Mouse (Mus musculus): ENCODE results near the gene Sema5a. TPM values are rescaled to one million over a fixed set of nuclear protein-coding genes. Genes with fewer than 3 reads are reported as not detected.

Sema5a gene
- polyA plus RNA-seq, 1 experiment from 2014 or later = 15.7 TPM

- 34% methylated on average over 3 of the region's 3 CpGs for WGBS
- H3K27me3 ChIP-seq (ENCODE audit: control insufficient read depth, insufficient read depth, low read length) = no peaks in the 10 kb centered on the region
Observed at GRCm38 (mm10) chr15:32637879-32638278, 393.3 kb downstream of the Sema5a start.

GRCm38 (mm10) chr15:32647061-32647687 lies 402.6 kb downstream of the Sema5a start:
- Histone ChIP-seq H3K4me2 (ENCODE audit: low read depth, low read length) (no peak overlapping the region), H3K9me3 (ENCODE audit: control insufficient read depth, low read length) (no peaks in the 10 kb centered on the region), H3K36me3 (ENCODE audit: control insufficient read depth, insufficient read depth, low read length) (no peaks in the 10 kb centered on the region), H3K4me1 (ENCODE audit: control insufficient read depth, insufficient read depth, low read length) (no peaks in the 10 kb centered on the region), H3K27ac (ENCODE audit: low read depth, low read length) (no peak overlapping the region), H3K4me3 (ENCODE audit: low read depth, low read length) (no peak overlapping the region), H3K27me3 (ENCODE audit: control insufficient read depth, insufficient read depth, low read length) (no peaks in the 10 kb centered on the region), H3K9ac (replicated peaks; ENCODE audit: low read depth, low read length) (no peak overlapping the region)
- 64% methylated on average over 1 of the region's 1 CpGs for WGBS
- no peak for ATAC-seq (ENCODE audit: low read depth)

More at GRCm38 (mm10) chr15:32637879-32638278, 393.3 kb downstream of the Sema5a start:
- Histone ChIP-seq H3K4me3 (ENCODE audit: low read depth, low read length) (no peak overlapping the region), H3K4me1 (ENCODE audit: control insufficient read depth, insufficient read depth, low read length) (no peaks in the 10 kb centered on the region), H3K9ac (replicated peaks; ENCODE audit: low read depth, low read length) (no peak overlapping the region), H3K27ac (ENCODE audit: low read depth, low read length) (no peak overlapping the region), H3K36me3 (ENCODE audit: control insufficient read depth, insufficient read depth, low read length) (no peaks in the 10 kb centered on the region), H3K4me2 (ENCODE audit: low read depth, low read length) (no peak overlapping the region), H3K9me3 (ENCODE audit: control insufficient read depth, low read length) (no peaks in the 10 kb centered on the region)
- peak; percentile 60; the same call in 1 of the 2 replicates for ATAC-seq (ENCODE audit: low read depth)

GRCm38 (mm10) chr15:32654046-32654445 lies 409.4 kb downstream of the Sema5a start:
- Histone ChIP-seq H3K9ac (replicated peaks; ENCODE audit: low read depth, low read length) (no peak overlapping the region), H3K36me3 (ENCODE audit: control insufficient read depth, insufficient read depth, low read length) (no peaks in the 10 kb centered on the region), H3K27me3 (ENCODE audit: control insufficient read depth, insufficient read depth, low read length) (no peaks in the 10 kb centered on the region), H3K4me2 (ENCODE audit: low read depth, low read length) (no peak overlapping the region), H3K4me1 (ENCODE audit: control insufficient read depth, insufficient read depth, low read length) (no peaks in the 10 kb centered on the region), H3K4me3 (ENCODE audit: low read depth, low read length) (no peak overlapping the region), H3K9me3 (ENCODE audit: control insufficient read depth, low read length) (no peaks in the 10 kb centered on the region), H3K27ac (ENCODE audit: low read depth, low read length) (no peak overlapping the region)
- no peak for ATAC-seq (ENCODE audit: low read depth)
- WGBS = 84% methylated on average over 3 of the region's 3 CpGs

- no peaks in the 10 kb centered on the region for H3K4me1 ChIP-seq (ENCODE audit: control insufficient read depth, insufficient read depth, low read length)
- H3K4me2 ChIP-seq (ENCODE audit: low read depth, low read length) = no peak overlapping the region
- H3K27me3 ChIP-seq (ENCODE audit: control insufficient read depth, insufficient read depth, low read length) = no peaks in the 10 kb centered on the region
- WGBS = 81% methylated on average over 4 of the region's 4 CpGs
- no peaks in the 10 kb centered on the region for H3K9me3 ChIP-seq (ENCODE audit: control insufficient read depth, low read length)
- H3K27ac ChIP-seq (ENCODE audit: low read depth, low read length) = no peak overlapping the region
- H3K4me3 ChIP-seq (ENCODE audit: low read depth, low read length) = no peak overlapping the region
- no peak overlapping the region for H3K9ac ChIP-seq (replicated peaks; ENCODE audit: low read depth, low read length)
- no peaks in the 10 kb centered on the region for H3K36me3 ChIP-seq (ENCODE audit: control insufficient read depth, insufficient read depth, low read length)
- no peak for ATAC-seq (ENCODE audit: low read depth)
Observed at GRCm38 (mm10) chr15:32656017-32656416, 411.4 kb downstream of the Sema5a start.

- Histone ChIP-seq H3K27ac (ENCODE audit: low read depth, low read length) (no peak overlapping the region), H3K36me3 (ENCODE audit: control insufficient read depth, insufficient read depth, low read length) (no peaks in the 10 kb centered on the region), H3K4me1 (ENCODE audit: control insufficient read depth, insufficient read depth, low read length) (no peaks in the 10 kb centered on the region), H3K4me2 (ENCODE audit: low read depth, low read length) (no peak overlapping the region), H3K9ac (replicated peaks; ENCODE audit: low read depth, low read length) (no peak overlapping the region), H3K4me3 (ENCODE audit: low read depth, low read length) (no peak overlapping the region), H3K9me3 (ENCODE audit: control insufficient read depth, low read length) (no peaks in the 10 kb centered on the region), H3K27me3 (ENCODE audit: control insufficient read depth, insufficient read depth, low read length) (no peaks in the 10 kb centered on the region)
- 86% methylated on average over 1 of the region's 1 CpGs for WGBS
- no peak for ATAC-seq (ENCODE audit: low read depth)
Observed at GRCm38 (mm10) chr15:32676446-32676845, 431.8 kb downstream of the Sema5a start.

- no peak overlapping the region for H3K9ac ChIP-seq (replicated peaks; ENCODE audit: low read depth, low read length)
- WGBS = 78% methylated on average over 4 of the region's 4 CpGs
- H3K27ac ChIP-seq (ENCODE audit: low read depth, low read length) = no peak overlapping the region
- H3K4me1 ChIP-seq (ENCODE audit: control insufficient read depth, insufficient read depth, low read length) = no peaks in the 10 kb centered on the region
- no peaks in the 10 kb centered on the region for H3K9me3 ChIP-seq (ENCODE audit: control insufficient read depth, low read length)
- ATAC-seq (ENCODE audit: low read depth) = no peak
- no peak overlapping the region for H3K4me3 ChIP-seq (ENCODE audit: low read depth, low read length)
- no peak overlapping the region for H3K4me2 ChIP-seq (ENCODE audit: low read depth, low read length)
- H3K36me3 ChIP-seq (ENCODE audit: control insufficient read depth, insufficient read depth, low read length) = no peaks in the 10 kb centered on the region
- H3K27me3 ChIP-seq (ENCODE audit: control insufficient read depth, insufficient read depth, low read length) = no peaks in the 10 kb centered on the region
Observed at GRCm38 (mm10) chr15:32685152-32685551, 440.5 kb downstream of the Sema5a start.

GRCm38 (mm10) chr15:32691021-32691420 lies 446.4 kb downstream of the Sema5a start:
- H3K4me1 ChIP-seq (ENCODE audit: control insufficient read depth, insufficient read depth, low read length) = no peaks in the 10 kb centered on the region
- no peak overlapping the region for H3K9ac ChIP-seq (replicated peaks; ENCODE audit: low read depth, low read length)
- H3K27me3 ChIP-seq (ENCODE audit: control insufficient read depth, insufficient read depth, low read length) = no peaks in the 10 kb centered on the region
- ATAC-seq (ENCODE audit: low read depth) = no peak
- no peaks in the 10 kb centered on the region for H3K36me3 ChIP-seq (ENCODE audit: control insufficient read depth, insufficient read depth, low read length)
- H3K27ac ChIP-seq (ENCODE audit: low read depth, low read length) = no peak overlapping the region
- no peak overlapping the region for H3K4me2 ChIP-seq (ENCODE audit: low read depth, low read length)
- H3K4me3 ChIP-seq (ENCODE audit: low read depth, low read length) = no peak overlapping the region
- H3K9me3 ChIP-seq (ENCODE audit: control insufficient read depth, low read length) = no peaks in the 10 kb centered on the region

- ATAC-seq (ENCODE audit: low read depth) = no peak
- Histone ChIP-seq H3K27ac (ENCODE audit: low read depth, low read length) (no peak overlapping the region), H3K4me2 (ENCODE audit: low read depth, low read length) (no peak overlapping the region), H3K4me3 (ENCODE audit: low read depth, low read length) (no peak overlapping the region), H3K9me3 (ENCODE audit: control insufficient read depth, low read length) (no peaks in the 10 kb centered on the region), H3K36me3 (ENCODE audit: control insufficient read depth, insufficient read depth, low read length) (no peaks in the 10 kb centered on the region), H3K4me1 (ENCODE audit: control insufficient read depth, insufficient read depth, low read length) (no peaks in the 10 kb centered on the region), H3K9ac (replicated peaks; ENCODE audit: low read depth, low read length) (no peak overlapping the region), H3K27me3 (ENCODE audit: control insufficient read depth, insufficient read depth, low read length) (no peaks in the 10 kb centered on the region)
- WGBS = 91% methylated on average over 2 of the region's 2 CpGs
Observed at GRCm38 (mm10) chr15:32693006-32693405, 448.4 kb downstream of the Sema5a start.

- Histone ChIP-seq H3K9me3 (ENCODE audit: control insufficient read depth, low read length) (no peaks in the 10 kb centered on the region), H3K9ac (replicated peaks; ENCODE audit: low read depth, low read length) (no peak overlapping the region), H3K4me3 (ENCODE audit: low read depth, low read length) (no peak overlapping the region), H3K36me3 (ENCODE audit: control insufficient read depth, insufficient read depth, low read length) (no peaks in the 10 kb centered on the region), H3K4me2 (ENCODE audit: low read depth, low read length) (no peak overlapping the region), H3K27me3 (ENCODE audit: control insufficient read depth, insufficient read depth, low read length) (no peaks in the 10 kb centered on the region), H3K27ac (ENCODE audit: low read depth, low read length) (no peak overlapping the region), H3K4me1 (ENCODE audit: control insufficient read depth, insufficient read depth, low read length) (no peaks in the 10 kb centered on the region)
- ATAC-seq (ENCODE audit: low read depth) = no peak
- WGBS = 89% methylated on average over 4 of the region's 4 CpGs
Observed at GRCm38 (mm10) chr15:32717298-32717985, 472.8 kb downstream of the Sema5a start.

Data from neural tube, embryonic 14.5 days (tissue).